Mouse (Mus musculus) lung, adult 2 months (tissue): ENCODE results near the gene Cops3.

ENCODE experiments used
- CTCF ChIP-seq: fragments of 200-500 bp; IDR thresholded peaks from 2 replicates; pipeline ENCODE4 v1.5.1; 2011; ENCODE audit warnings: mild to moderate bottlenecking, low read length, control low read depth; ENCODE audit not compliant: insufficient read depth
- POLR2A ChIP-seq: fragments of 200-500 bp; IDR thresholded peaks from 2 replicates; pipeline ENCODE4 v1.6.1; 2011; ENCODE audit warnings: low read depth, mild to moderate bottlenecking, control low read depth, low read length, borderline replicate concordance; ENCODE audit errors: extremely low read depth

GRCm38 (mm10) chr11:59814936-59815335 is 24.7 kb downstream of the Cops3 start:
- TF ChIP-seq CTCF (no peak), POLR2A (no peak)
